Mouse (Mus musculus) neural tube, embryonic 11.5 days (tissue): ENCODE data around the gene Prdm13. TPM values are rescaled to one million over a fixed set of nuclear protein-coding genes. Genes with fewer than 3 reads are reported as not detected.

Experiments
- ATAC-seq: fragments of 200-750 bp; cut with Nextera tagmentation; 2 replicates; pipeline ENCODE4 v1.8.0; 2017; ENCODE audit warnings: moderate number of reproducible peaks, mild to moderate bottlenecking, moderate TSS enrichment, moderate library complexity; ENCODE audit not compliant: insufficient read depth, low FRiP score, low TSS enrichment
- DNase-seq: peaks from one replicate; pipeline ENCODE4 v3.0.0-alpha.2; 2015; ENCODE audit warnings: low spot score
- H3K27ac ChIP-seq: fragments of 300-500 bp; sonication (generic); 2 replicates; pipeline ENCODE4 v1.5.1; 2014; ENCODE audit warnings: low read depth, mild to moderate bottlenecking, low read length
- H3K27me3 ChIP-seq: fragments of 300-500 bp; sonication (generic); 2 replicates; pipeline ENCODE4 v1.6.1; 2014; ENCODE audit warnings: mild to moderate bottlenecking, low read length, mixed read lengths; ENCODE audit not compliant: control insufficient read depth, insufficient read depth
- H3K36me3 ChIP-seq: fragments of 300-500 bp; sonication (generic); 2 replicates; pipeline ENCODE4 v1.6.1; 2014; ENCODE audit warnings: mild to moderate bottlenecking, low read length, moderate library complexity, mixed read lengths; ENCODE audit not compliant: control insufficient read depth, insufficient read depth
- H3K4me1 ChIP-seq: fragments of 300-500 bp; sonication (generic); 2 replicates; pipeline ENCODE4 v1.6.1; 2014; ENCODE audit warnings: low read length, mixed read lengths; ENCODE audit not compliant: control insufficient read depth, insufficient read depth
- H3K4me2 ChIP-seq: fragments of 300-500 bp; sonication (generic); 2 replicates; pipeline ENCODE4 v1.6.1; 2014; ENCODE audit warnings: low read depth, mild to moderate bottlenecking, moderate library complexity
- H3K4me3 ChIP-seq: fragments of 300-500 bp; sonication (generic); 2 replicates; pipeline ENCODE4 v1.5.1; 2014; ENCODE audit warnings: low read depth, low read length
- H3K9ac ChIP-seq: fragments of 300-500 bp; sonication (generic); 2 replicates; pipeline ENCODE4 v1.6.1; 2014; ENCODE audit warnings: mild to moderate bottlenecking, low read length
- H3K9me3 ChIP-seq: fragments of 300-500 bp; sonication (generic); 2 replicates; pipeline ENCODE4 v1.6.1; 2016; ENCODE audit warnings: low read length; ENCODE audit not compliant: control insufficient read depth
- WGBS: fragments of 180-500 bp; shearing (Covaris S2); extraction: QIAGEN DNeasy Blood & Tissue Kit; methylation state at CpG from one replicate; pipeline ENCODE4 v1.1.7; 2014; 5-methylcytosine and 5-hydroxymethylcytosine counted together
- polyA plus RNA-seq: library from polyadenylated mRNA; unstranded; fragments of >200 nt; fragmentation: Nextera tagmentation; extraction: Ambion mirVana; gene quantifications from 2 replicates; pipeline ENCODE4 v1.2.1, GENCODE M21; 2014

Prdm13 gene
- polyA plus RNA-seq, 1 experiment from 2014 or later = 6.8 TPM

GRCm38 (mm10) chr4:21628367-21629274 is 57.1 kb downstream of the Prdm13 start:
- H3K4me2 ChIP-seq = no peak overlapping the region
- H3K9ac ChIP-seq = no peak overlapping the region
- DNase-seq = no peak
- no peaks in the 10 kb centered on the region for H3K27me3 ChIP-seq
- H3K4me3 ChIP-seq = no peak overlapping the region
- ATAC-seq = peak; percentile 63; the same call in 1 of the 2 replicates
- no peaks in the 10 kb centered on the region for H3K36me3 ChIP-seq
- 58% methylated on average over 3 of the region's 3 CpGs for WGBS
- no peak overlapping the region for H3K27ac ChIP-seq
- H3K9me3 ChIP-seq = no peaks in the 10 kb centered on the region
- no peaks in the 10 kb centered on the region for H3K4me1 ChIP-seq

Other genes starting within 250 kb of the Prdm13 start
- gene Ccnc, start 41.7 kb upstream of the Prdm13 start, polyA plus RNA-seq = 68.5 and 79.5 TPM in 2 replicates
- 10.7 and 15.2 TPM in 2 replicates for gene Usp45, start 81.2 kb upstream of the Prdm13 start, polyA plus RNA-seq
- 23.0 and 27.5 TPM in 2 replicates for gene Tstd3, start 81.2 kb upstream of the Prdm13 start, polyA plus RNA-seq
- gene Pnisr, start 161.6 kb upstream of the Prdm13 start, polyA plus RNA-seq = 157 and 163 TPM in 2 replicates
- 12.3 and 13.8 TPM in 2 replicates for gene Coq3, start 193.7 kb upstream of the Prdm13 start, polyA plus RNA-seq
- 27.8 and 31.1 TPM in 2 replicates for gene Faxc, start 245.4 kb upstream of the Prdm13 start, polyA plus RNA-seq